Mouse (Mus musculus): Measurements from ENCODE around the gene Epn3. TPM values are rescaled to one million over a fixed set of nuclear protein-coding genes. Genes with fewer than 3 reads are reported as not detected.
A peak's percentile ranks its signal among the peaks of the same experiment; 100 is the strongest.

The Epn3 gene
- polyA plus RNA-seq, 1 experiment from 2014 or later: 0.84 TPM

- DNase-seq (ENCODE audit: low spot score): no peak
- ATAC-seq (replicated peaks; ENCODE audit: low FRiP score): no peak
- Histone ChIP-seq H3K27me3 (replicated peaks; ENCODE audit: control insufficient read depth, insufficient read depth, low read length) (peaks cover 55% of the 10 kb centered on the region), H3K27ac (ENCODE audit: low read depth, low read length) (no peak overlapping the region), H3K36me3 (ENCODE audit: control insufficient read depth, insufficient read depth, low read length) (no peaks in the 10 kb centered on the region), H3K9ac (ENCODE audit: low read depth, low read length) (no peak overlapping the region), H3K4me2 (no peak overlapping the region), H3K9me3 (ENCODE audit: control insufficient read depth, low read length) (no peaks in the 10 kb centered on the region), H3K4me1 (replicated peaks; ENCODE audit: control insufficient read depth, insufficient read depth, low read length) (no peaks in the 10 kb centered on the region), H3K4me3 (ENCODE audit: low read depth, low read length) (no peak overlapping the region)
- 78% methylated on average over 9 of the region's 9 CpGs for WGBS
These were observed 19.4 kb downstream of the Epn3 start for GRCm38 (mm10) chr11:94480382-94480781.

- Histone ChIP-seq H3K4me2 (no peak overlapping the region), H3K27ac (ENCODE audit: low read depth, low read length) (no peak overlapping the region), H3K36me3 (ENCODE audit: control insufficient read depth, insufficient read depth, low read length) (no peaks in the 10 kb centered on the region), H3K9me3 (ENCODE audit: control insufficient read depth, low read length) (no peaks in the 10 kb centered on the region), H3K4me1 (replicated peaks; ENCODE audit: control insufficient read depth, insufficient read depth, low read length) (peaks cover 8% of the 10 kb centered on the region), H3K4me3 (ENCODE audit: low read depth, low read length) (no peak overlapping the region), H3K9ac (ENCODE audit: low read depth, low read length) (no peak overlapping the region), H3K27me3 (replicated peaks; ENCODE audit: control insufficient read depth, insufficient read depth, low read length) (peaks cover 73% of the 10 kb centered on the region)
- 69% methylated on average over 6 of the region's 6 CpGs for WGBS
- DNase-seq (ENCODE audit: low spot score) (no peak), ATAC-seq (replicated peaks; ENCODE audit: low FRiP score) (no peak)
These were observed 22.1 kb downstream of the Epn3 start for GRCm38 (mm10) chr11:94477651-94478050.

GRCm38 (mm10) chr11:94475722-94476121 lies 24.1 kb downstream of the Epn3 start:
- WGBS: 26% methylated on average over 11 of the region's 11 CpGs
- peaks cover 8% of the 10 kb centered on the region for H3K4me1 ChIP-seq (replicated peaks; ENCODE audit: control insufficient read depth, insufficient read depth, low read length)
- no peak for ATAC-seq (replicated peaks; ENCODE audit: low FRiP score)
- peaks cover 89% of the 10 kb centered on the region for H3K27me3 ChIP-seq (replicated peaks; ENCODE audit: control insufficient read depth, insufficient read depth, low read length)
- H3K4me3 ChIP-seq (ENCODE audit: low read depth, low read length): no peak overlapping the region
- no peaks in the 10 kb centered on the region for H3K9me3 ChIP-seq (ENCODE audit: control insufficient read depth, low read length)
- no peaks in the 10 kb centered on the region for H3K36me3 ChIP-seq (ENCODE audit: control insufficient read depth, insufficient read depth, low read length)
- DNase-seq (ENCODE audit: low spot score): no peak
- no peak overlapping the region for H3K27ac ChIP-seq (ENCODE audit: low read depth, low read length)
- no peak overlapping the region for H3K9ac ChIP-seq (ENCODE audit: low read depth, low read length)
- H3K4me2 ChIP-seq: no peak overlapping the region

GRCm38 (mm10) chr11:94474544-94474910 lies 25.2 kb downstream of the Epn3 start:
- DNase-seq (ENCODE audit: low spot score) (no peak), ATAC-seq (replicated peaks; ENCODE audit: low FRiP score) (peak; percentile 27)

GRCm38 (mm10) chr11:94473707-94474543 lies 25.8 kb downstream of the Epn3 start, which contains the start of gene Cacna1g:
Gene Cacna1g, minus strand, starts transcription at chr11:94474198.
- Histone ChIP-seq H3K36me3 (ENCODE audit: control insufficient read depth, insufficient read depth, low read length) (no peaks in the 10 kb centered on the region), H3K9me3 (ENCODE audit: control insufficient read depth, low read length) (no peaks in the 10 kb centered on the region), H3K9ac (ENCODE audit: low read depth, low read length) (peak within 1 kb of the TSS; percentile 38; the same call in 1 of the 2 replicates), H3K4me1 (replicated peaks; ENCODE audit: control insufficient read depth, insufficient read depth, low read length) (peaks cover 8% of the 10 kb centered on the region), H3K4me2 (peak within 1 kb of the TSS; percentile 65), H3K27ac (ENCODE audit: low read depth, low read length) (no peak within 1 kb of the TSS), H3K4me3 (ENCODE audit: low read depth, low read length) (peak within 1 kb of the TSS; percentile 57), H3K27me3 (replicated peaks; ENCODE audit: control insufficient read depth, insufficient read depth, low read length) (peaks cover 91% of the 10 kb centered on the region)
- DNase-seq (ENCODE audit: low spot score) (peak; percentile 76), ATAC-seq (replicated peaks; ENCODE audit: low FRiP score) (peak; percentile 88)
- WGBS: under 1% methylated on average over 54 of the region's 71 CpGs

More at GRCm38 (mm10) chr11:94474544-94474910, 25.2 kb downstream of the Epn3 start:
- Histone ChIP-seq H3K4me2 (peak overlapping the region; percentile 65), H3K4me3 (ENCODE audit: low read depth, low read length) (peak overlapping the region; percentile 57), H3K36me3 (ENCODE audit: control insufficient read depth, insufficient read depth, low read length) (no peaks in the 10 kb centered on the region), H3K9ac (ENCODE audit: low read depth, low read length) (no peak overlapping the region), H3K4me1 (replicated peaks; ENCODE audit: control insufficient read depth, insufficient read depth, low read length) (peaks cover 8% of the 10 kb centered on the region), H3K27me3 (replicated peaks; ENCODE audit: control insufficient read depth, insufficient read depth, low read length) (peaks cover 92% of the 10 kb centered on the region), H3K27ac (ENCODE audit: low read depth, low read length) (no peak overlapping the region), H3K9me3 (ENCODE audit: control insufficient read depth, low read length) (no peaks in the 10 kb centered on the region)
- WGBS: 3% methylated on average over 11 of the region's 11 CpGs

- Histone ChIP-seq H3K36me3 (ENCODE audit: control insufficient read depth, insufficient read depth, low read length) (no peaks in the 10 kb centered on the region), H3K27me3 (replicated peaks; ENCODE audit: control insufficient read depth, insufficient read depth, low read length) (peaks cover 82% of the 10 kb centered on the region), H3K9ac (ENCODE audit: low read depth, low read length) (peak overlapping the region; percentile 38; the same call in 1 of the 2 replicates), H3K4me2 (peak overlapping the region; percentile 65), H3K9me3 (ENCODE audit: control insufficient read depth, low read length) (no peaks in the 10 kb centered on the region), H3K4me3 (ENCODE audit: low read depth, low read length) (peak overlapping the region; percentile 57), H3K4me1 (replicated peaks; ENCODE audit: control insufficient read depth, insufficient read depth, low read length) (peaks cover 8% of the 10 kb centered on the region), H3K27ac (ENCODE audit: low read depth, low read length) (no peak overlapping the region)
- DNase-seq (ENCODE audit: low spot score): peak; percentile 42
- ATAC-seq (replicated peaks; ENCODE audit: low FRiP score): no peak; the same call in 1 of the 2 replicates
- 3% methylated on average over 52 of the region's 52 CpGs for WGBS
These were observed 26.7 kb downstream of the Epn3 start for GRCm38 (mm10) chr11:94472916-94473706.

GRCm38 (mm10) chr11:94472585-94472915 lies 27.2 kb downstream of the Epn3 start:
- no peak overlapping the region for H3K9ac ChIP-seq (ENCODE audit: low read depth, low read length)
- H3K4me2 ChIP-seq: peak overlapping the region; percentile 65
- ATAC-seq (replicated peaks; ENCODE audit: low FRiP score) (no peak), DNase-seq (ENCODE audit: low spot score) (no peak)
- H3K27me3 ChIP-seq (replicated peaks; ENCODE audit: control insufficient read depth, insufficient read depth, low read length): peaks cover 78% of the 10 kb centered on the region
- no peak overlapping the region for H3K27ac ChIP-seq (ENCODE audit: low read depth, low read length)
- 2% methylated on average over 15 of the region's 15 CpGs for WGBS
- H3K4me1 ChIP-seq (replicated peaks; ENCODE audit: control insufficient read depth, insufficient read depth, low read length): peaks cover 11% of the 10 kb centered on the region
- H3K36me3 ChIP-seq (ENCODE audit: control insufficient read depth, insufficient read depth, low read length): no peaks in the 10 kb centered on the region
- H3K9me3 ChIP-seq (ENCODE audit: control insufficient read depth, low read length): no peaks in the 10 kb centered on the region
- H3K4me3 ChIP-seq (ENCODE audit: low read depth, low read length): peak overlapping the region; percentile 57

- Histone ChIP-seq H3K4me3 (ENCODE audit: low read depth, low read length) (peak overlapping the region; percentile 57), H3K27ac (ENCODE audit: low read depth, low read length) (no peak overlapping the region), H3K9me3 (ENCODE audit: control insufficient read depth, low read length) (no peaks in the 10 kb centered on the region), H3K4me1 (replicated peaks; ENCODE audit: control insufficient read depth, insufficient read depth, low read length) (peaks cover 11% of the 10 kb centered on the region), H3K27me3 (replicated peaks; ENCODE audit: control insufficient read depth, insufficient read depth, low read length) (peaks cover 72% of the 10 kb centered on the region), H3K4me2 (peak overlapping the region; percentile 65), H3K36me3 (ENCODE audit: control insufficient read depth, insufficient read depth, low read length) (no peaks in the 10 kb centered on the region), H3K9ac (ENCODE audit: low read depth, low read length) (no peak overlapping the region)
- no peak for DNase-seq (ENCODE audit: low spot score)
- 3% methylated on average over 17 of the region's 17 CpGs for WGBS
- no peak for ATAC-seq (replicated peaks; ENCODE audit: low FRiP score)
These were observed 27.8 kb downstream of the Epn3 start for GRCm38 (mm10) chr11:94471740-94472584.
